Mouse (Mus musculus): ENCODE measurements around the gene Dnaaf5. TPM values are rescaled to one million over a fixed set of nuclear protein-coding genes. Genes with fewer than 3 reads are reported as not detected.

Dnaaf5 gene
- total RNA-seq, 2 experiments from 2014 or later = 15.8 to 16.1 TPM

DNA sequence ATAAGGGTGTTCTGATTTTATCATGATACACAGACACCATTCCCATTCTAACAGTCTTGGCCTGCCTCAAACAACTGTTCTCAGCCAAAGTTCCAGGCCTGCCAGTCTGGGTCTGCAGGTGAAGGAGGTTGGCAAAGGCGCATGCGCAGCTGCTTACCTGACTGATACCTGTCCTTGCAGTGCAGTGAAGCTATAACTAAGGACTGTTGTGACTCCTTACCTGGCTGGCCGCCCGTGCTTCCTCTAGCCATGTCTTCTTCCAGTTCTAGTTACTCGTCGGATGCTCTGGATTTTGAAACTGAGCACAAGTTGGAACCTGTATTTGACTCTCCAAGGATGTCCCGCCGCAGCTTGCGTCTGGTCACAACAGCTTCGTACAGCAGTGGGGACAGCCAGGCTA is 73.3 kb downstream of the Dnaaf5 start:
- DNase-seq (ENCODE audit: low spot score in 2 of 2) = no peak

DNA sequence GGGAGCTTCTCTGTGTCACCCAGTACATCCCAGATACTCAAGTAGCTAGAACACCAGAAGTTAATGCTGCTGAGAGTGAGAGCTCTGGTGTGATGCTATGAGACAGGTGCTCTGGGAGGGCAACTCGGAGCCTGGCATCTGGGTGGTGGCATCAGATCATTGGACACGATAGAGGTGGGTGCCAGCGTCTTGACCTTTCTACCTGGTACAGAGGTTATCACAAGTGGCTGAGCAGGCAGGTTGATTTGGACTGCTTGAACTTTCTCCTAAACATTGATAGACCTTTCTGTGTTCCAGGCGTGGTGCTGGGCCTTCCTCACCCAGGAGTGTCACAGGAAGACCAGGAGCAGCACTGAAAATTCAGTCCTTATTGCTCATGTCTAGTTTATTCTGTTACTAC is 77.2 kb downstream of the Dnaaf5 start:
- no peak for DNase-seq (ENCODE audit: low spot score in 2 of 2)

DNA sequence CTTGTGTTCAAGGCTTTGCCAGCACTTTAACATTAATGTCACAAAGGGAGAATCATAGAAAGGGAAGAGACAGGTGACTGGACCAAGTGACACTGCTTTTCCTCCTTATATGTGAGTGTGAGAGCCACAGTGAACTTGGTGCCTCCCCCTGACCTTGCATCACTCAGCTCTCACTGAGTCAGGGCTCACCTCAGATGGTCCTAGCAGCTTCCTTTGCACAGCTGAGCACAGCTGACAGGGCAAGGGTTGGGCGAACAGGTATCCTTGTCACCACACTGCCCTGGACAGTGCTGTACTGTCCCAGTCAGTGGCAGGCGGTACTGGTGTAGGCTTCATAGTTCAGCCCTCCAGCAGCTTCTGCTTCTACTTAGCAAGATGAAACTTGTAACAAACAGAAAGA is 77.6 kb downstream of the Dnaaf5 start:
- DNase-seq (ENCODE audit: low spot score in 2 of 2) = no peak

DNA sequence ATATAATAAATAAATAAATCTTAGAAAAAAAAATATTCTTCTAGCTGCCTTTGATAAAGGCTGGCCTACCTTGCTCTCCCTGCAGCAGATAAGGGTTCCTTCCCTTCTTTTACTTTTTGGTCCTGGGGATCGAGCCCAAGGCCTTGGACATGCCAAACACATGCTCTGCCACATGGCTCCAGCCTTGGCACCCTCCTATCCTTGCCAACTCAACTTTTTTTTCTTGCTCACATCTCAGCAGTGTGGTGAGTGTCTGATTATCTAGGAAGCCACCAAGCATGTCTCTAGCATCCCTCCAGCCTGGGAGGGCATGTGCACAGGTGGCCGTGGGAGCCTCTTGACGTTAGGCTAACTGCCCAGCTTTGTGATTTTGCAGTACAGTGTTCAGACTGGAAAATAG is 78.3 kb downstream of the Dnaaf5 start:
- DNase-seq (ENCODE audit: low spot score in 2 of 2) = no peak

DNA sequence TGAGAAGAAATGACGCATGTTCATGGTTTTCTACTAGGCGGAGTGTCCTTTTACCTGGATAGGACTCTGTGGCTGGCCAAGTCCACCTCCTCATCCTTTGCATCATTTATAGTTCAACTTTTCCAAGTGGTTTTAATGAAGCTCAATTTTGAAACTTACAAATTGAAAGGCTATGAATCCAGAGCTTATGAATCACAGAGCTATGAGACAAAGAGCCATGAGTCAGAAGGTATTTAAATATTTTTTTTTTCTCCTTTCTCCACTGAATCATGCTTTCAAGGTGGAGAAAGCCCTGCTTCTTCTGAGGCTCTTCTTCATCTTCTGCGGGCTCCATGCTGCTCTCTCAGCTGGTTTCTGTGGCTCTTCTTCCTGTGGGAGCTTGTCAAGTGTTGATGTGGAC is 79.7 kb downstream of the Dnaaf5 start:
- DNase-seq (ENCODE audit: low spot score in 2 of 2) = no peak

DNA sequence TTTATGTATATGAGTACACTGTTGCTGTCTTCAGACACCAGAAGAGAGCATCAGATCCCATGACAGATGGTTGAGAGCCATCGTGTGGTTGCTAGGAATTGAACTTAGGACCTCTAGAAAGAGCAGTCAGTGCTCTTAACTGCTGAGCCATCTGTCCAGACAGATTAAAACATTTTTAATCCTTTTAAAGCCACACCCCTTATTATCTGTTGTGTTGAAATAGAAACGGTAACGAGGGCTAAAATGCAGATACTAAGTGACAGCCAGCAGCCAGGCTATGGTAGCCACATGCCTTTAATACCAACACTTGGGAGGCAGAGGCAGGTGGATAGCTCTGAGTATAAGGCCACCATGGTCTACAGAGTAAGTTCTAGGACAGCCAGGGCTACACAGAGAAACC is 82.1 kb downstream of the Dnaaf5 start:
- no peak for DNase-seq (ENCODE audit: low spot score in 2 of 2)

DNA sequence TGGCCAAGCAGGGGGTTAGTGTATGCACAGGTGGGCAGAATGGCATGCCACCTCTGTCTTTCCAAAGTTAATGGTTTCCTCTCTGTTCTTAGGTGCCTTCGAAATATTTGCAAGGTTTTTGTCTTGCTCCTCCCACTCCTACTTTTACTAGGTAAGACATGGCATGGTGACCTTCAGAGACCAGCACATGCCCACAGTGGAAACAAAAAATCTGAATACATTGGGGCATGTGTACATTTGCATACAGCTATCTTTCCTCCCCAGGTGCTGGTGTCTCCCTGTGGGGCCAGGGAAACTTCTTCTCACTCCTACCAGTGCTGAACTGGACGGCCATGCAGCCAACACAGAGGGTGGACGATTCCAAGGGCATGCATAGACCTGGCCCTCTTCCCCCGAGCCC is 84.4 kb downstream of the Dnaaf5 start:
- no peak for DNase-seq (ENCODE audit: low spot score in 2 of 2)

Other genes starting within 250 kb of the Dnaaf5 start
- gene Pdgfa, start 152.9 kb upstream of the Dnaaf5 start, total RNA-seq (2021) = 10 to 100 TPM; 30.4 to 33.9 TPM
- 10 to 100 TPM; 23.1 to 31.3 TPM for gene Prkar1b, start 222 bp upstream of the Dnaaf5 start, total RNA-seq (2021)
- 10 to 100 TPM; 78.5 to 81.6 TPM for gene Sun1, start 50.4 kb downstream of the Dnaaf5 start, total RNA-seq (2021)
- gene Get4, start 102.1 kb downstream of the Dnaaf5 start, total RNA-seq (2021) = 100 to 1,000 TPM; 102 to 118 TPM
- 1 to 10 TPM; 6.2 to 8.0 TPM for gene Adap1, start 175.4 kb downstream of the Dnaaf5 start, total RNA-seq (2021)
- gene Cox19, start 201.2 kb downstream of the Dnaaf5 start, total RNA-seq (2021) = 10 to 100 TPM; 62.9 to 65.6 TPM
- not detected for gene Cyp2w1, start 202.4 kb downstream of the Dnaaf5 start, total RNA-seq (2021)
- gene Gpr146, start 227.5 kb downstream of the Dnaaf5 start, total RNA-seq (2021) = 10 to 100 TPM; 10.4 to 10.7 TPM